Mouse (Mus musculus) adrenal gland (tissue): Measurements from ENCODE around the gene Tff3.

Experiments used
- intact Hi-C: fragments of 180-260 bp; cut with DNase I; formaldehyde crosslinking; loops from one replicate; pipeline ENCODE4 v1.15.1; 2025

Tff3 gene

GRCm38 (mm10) chr17:31078581-31078980, 50.9 kb downstream of the Tff3 start:
- intact Hi-C loops: no loop called here

GRCm38 (mm10) chr17:31077561-31077960, 51.9 kb downstream of the Tff3 start:
- intact Hi-C loops: no loop called here

GRCm38 (mm10) chr17:31075471-31075870, 54.0 kb downstream of the Tff3 start:
- intact Hi-C loops: no loop called here
